Mouse (Mus musculus) activated CD4-positive, CD25-positive, alpha-beta regulatory T cell, adult 4 months (primary cell): ENCODE measurements around the gene Bud31. TPM values are rescaled to one million over a fixed set of nuclear protein-coding genes. Genes with fewer than 3 reads are reported as not detected.
"Not testable (repeated sequence)": the region's sequence is repeated elsewhere in the genome, so short reads cannot be mapped to it uniquely, and the experiment has no call there.

Experiments used
- ATAC-seq: one replicate; pipeline ENCODE4 v1.8.0; 2017
- polyA plus RNA-seq, 2 experiments: library from polyadenylated mRNA; unstranded; fragments of 100-300 nt; shearing (Covaris generic); gene quantifications; one replicate each; pipeline ENCODE4 v1.2.1; 2017

Bud31 gene
- polyA plus RNA-seq = 100 to 1,000 TPM; 107 to 118 TPM

DNA sequence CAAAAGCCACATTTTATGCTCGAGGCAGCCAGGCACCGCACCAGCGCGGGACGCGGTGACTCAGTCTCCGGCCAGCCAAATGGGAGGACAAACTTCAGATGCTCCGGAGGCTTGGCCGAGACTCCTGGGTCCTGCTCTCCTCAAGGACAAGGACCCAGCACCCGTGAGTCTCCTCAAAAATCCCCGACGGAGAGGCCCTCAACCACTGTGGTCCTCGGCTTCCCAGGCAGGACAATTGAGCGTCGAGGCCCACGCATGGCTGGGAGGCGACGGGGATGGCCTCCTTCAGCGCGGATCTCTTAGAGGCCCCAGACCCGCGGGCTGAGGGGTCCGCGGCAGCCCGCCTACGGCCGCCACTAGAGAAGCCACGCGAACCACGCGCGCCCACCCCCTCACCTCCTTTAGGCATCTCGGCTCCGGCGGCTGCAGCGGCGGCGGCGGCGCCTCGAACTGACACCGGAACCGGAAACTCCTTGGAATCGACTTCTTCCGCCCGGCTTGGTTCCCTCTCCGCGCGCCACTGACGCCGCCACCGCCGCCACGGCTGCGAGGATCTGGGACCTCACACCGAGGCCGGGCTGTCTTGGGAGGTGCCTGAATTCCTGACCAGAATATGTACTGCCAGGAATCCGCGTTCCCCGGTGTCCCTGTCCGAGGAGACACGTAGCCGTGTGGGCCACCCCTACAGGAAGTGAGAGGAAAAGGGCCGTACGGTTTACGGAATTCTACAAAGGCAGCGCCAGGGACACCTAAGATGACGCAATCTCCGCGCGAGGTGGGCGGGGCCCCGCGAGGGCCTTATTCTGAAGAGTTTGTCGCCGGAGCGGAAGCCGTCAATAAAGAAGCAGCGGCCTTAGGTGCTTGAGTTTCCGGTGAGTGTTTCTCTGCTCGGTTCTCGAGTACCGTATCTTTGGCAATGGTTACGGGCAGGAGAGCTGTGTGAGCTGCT lies at the start of gene Bud31, which contains the start of gene Pdap1:
TSS of gene Bud31 (plus strand) at position 792 of the 949 bp plus-strand sequence.
TSS of gene Pdap1 (minus strand) at position 668 of the 949 bp plus-strand sequence.
- ATAC-seq = peak; percentile 85

GRCm38 (mm10) chr5:145096195-145096594 lies 44.0 kb upstream of the Bud31 start:
- ATAC-seq = no peak

DNA sequence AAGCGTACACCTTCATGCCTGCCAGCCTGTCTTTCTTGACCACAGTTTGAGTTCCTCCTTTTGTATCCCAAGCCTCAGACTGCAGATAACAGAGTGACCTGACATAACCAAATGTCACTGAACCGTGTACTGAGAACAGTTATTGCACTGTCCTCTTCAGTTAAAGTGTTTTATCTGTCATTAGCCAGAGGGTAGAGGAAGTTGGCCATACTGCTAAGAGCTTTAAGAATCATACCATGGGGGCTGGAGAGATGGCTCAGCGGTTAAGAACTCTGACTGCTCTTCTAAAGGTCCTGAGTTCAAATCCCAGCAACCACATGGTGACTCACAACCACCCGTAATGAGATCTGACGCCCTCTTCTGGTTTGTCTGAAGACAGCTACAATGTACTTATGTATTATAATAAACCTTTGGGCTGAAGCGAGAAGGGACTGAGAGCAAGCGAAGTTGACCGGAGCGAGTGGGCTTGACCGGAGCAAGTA lies 41.8 kb upstream of the Bud31 start:
- ATAC-seq = no peak

DNA sequence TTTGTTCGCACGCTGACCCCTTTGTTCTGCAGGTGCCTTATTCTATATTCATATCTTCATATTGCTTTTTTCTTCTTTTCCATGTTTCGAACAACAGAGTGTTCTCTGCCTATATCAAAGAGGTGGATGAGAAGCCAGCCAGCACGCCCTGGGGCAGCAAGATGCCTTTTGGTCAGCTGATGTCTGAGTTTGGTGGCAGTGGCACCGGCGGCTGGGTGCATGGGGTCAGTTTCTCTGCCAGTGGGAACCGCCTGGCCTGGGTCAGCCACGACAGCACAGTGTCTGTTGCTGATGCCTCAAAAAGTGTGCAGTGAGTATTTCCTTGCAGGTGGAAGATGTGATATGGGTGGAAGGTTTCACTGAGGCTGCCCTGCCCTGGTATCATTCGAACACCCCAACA lies 39.2 kb upstream of the Bud31 start:
- no peak for ATAC-seq

GRCm38 (mm10) chr5:145101451-145101850 lies 38.7 kb upstream of the Bud31 start:
- not testable (repeated sequence) for ATAC-seq

GRCm38 (mm10) chr5:145102706-145103105 lies 37.5 kb upstream of the Bud31 start:
- no peak for ATAC-seq

- ATAC-seq = no peak
Measured at GRCm38 (mm10) chr5:145104328-145104727, 35.8 kb upstream of the Bud31 start.

DNA sequence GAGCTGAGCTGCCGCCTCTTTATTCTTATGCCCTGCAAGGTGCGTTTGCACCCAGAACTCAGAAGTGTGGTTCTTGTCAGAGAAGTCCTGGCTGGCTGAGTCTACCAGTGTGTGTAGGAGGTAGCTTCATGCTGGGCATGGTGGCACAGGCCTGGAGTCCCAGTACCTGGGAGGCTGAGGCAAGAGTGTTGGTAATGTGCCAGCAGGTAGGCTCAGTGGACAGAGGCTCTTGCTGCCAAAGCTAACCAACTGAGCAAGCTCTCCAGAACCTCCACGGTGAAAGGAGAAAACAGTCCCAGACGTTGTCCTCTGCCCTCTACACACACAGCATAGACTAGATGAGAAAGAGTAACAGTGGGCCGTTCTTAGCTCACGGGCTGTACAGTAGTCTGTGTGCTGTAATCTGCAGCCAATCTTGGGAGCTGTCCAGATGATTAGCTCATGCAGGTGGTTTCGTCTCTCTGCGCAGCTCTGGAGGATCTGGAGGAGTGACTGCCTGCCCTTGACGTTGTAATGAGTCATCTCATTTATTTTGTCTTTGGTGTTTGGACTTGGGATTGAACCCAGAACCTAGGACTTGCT lies 34.4 kb upstream of the Bud31 start:
- ATAC-seq = no peak

GRCm38 (mm10) chr5:145110401-145110800 lies 29.8 kb upstream of the Bud31 start:
- ATAC-seq = no peak

- no peak for ATAC-seq
Measured at GRCm38 (mm10) chr5:145112566-145112965, 27.6 kb upstream of the Bud31 start.

GRCm38 (mm10) chr5:145113416-145113815 lies 26.7 kb upstream of the Bud31 start:
- ATAC-seq = no peak

GRCm38 (mm10) chr5:145114071-145114605 lies 26.0 kb upstream of the Bud31 start, which contains the start of gene Arpc1b:
Gene Arpc1b, plus strand, starts transcription at chr5:145114215.
- ATAC-seq = peak; percentile 10

- ATAC-seq = peak; percentile 50
Measured at GRCm38 (mm10) chr5:145114606-145115473, 25.3 kb upstream of the Bud31 start.

DNA sequence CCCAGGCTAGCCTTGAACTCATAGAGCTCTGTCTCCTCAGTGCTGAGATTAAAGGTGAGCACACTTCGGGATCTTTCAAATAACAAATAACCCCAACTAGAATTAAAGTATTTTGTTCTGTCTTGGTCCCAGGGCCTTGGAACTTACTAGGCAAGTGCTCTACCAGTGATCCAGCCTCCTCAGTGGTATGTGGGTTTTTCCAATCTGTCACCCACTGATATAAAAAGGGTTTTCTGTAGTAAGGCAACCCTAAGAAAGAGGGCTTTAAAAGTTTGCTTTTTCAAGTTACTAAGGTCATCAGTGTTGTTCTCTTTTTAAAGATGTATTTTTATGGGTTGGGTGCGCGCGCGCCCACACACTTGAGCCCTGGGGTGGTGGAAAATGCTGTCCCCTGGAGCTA lies 24.4 kb upstream of the Bud31 start:
- ATAC-seq = no peak

- peak; percentile 79 for ATAC-seq
Measured at GRCm38 (mm10) chr5:145116316-145116715, 23.8 kb upstream of the Bud31 start.

DNA sequence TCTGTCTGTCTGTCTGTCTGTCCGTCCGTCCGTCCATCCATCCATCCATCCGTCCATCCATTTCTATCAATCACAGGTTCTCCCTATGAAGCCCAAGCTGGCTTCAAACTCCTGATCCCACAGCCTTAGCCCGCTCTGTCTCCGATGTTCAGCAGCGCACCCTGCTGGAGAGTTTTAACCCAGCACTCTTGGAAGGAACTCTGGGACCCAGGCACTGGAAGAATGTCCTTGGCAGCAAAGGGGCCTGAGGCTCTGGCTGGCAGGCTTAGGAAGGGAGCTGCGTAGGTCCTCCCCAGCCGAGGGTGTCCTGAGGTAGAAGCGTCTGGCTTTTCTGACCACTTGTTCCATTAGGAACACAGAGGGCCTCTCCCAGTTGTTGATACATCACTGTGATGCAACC lies 23.2 kb upstream of the Bud31 start:
- ATAC-seq = no peak

DNA sequence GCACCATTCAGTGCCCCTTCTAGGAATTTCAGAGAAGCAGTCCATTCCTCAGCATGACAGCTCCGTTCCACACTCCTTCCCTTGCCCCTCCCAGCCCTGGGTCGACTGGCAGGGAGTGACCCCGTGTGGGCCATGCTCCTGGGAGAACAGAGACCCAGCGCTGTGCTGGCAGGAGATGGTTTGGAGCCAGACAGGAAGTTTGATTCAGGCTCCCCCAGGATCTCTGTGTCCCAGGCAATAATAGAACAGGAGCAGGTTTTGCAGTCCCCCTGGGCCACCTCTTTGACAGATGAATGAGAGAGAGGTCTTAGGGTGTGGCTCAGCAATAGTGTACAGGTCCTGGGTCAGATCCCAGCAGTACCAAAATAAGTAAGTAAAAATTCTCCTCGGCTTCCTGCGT lies 22.2 kb upstream of the Bud31 start:
- ATAC-seq = no peak

GRCm38 (mm10) chr5:145118461-145118860 lies 21.7 kb upstream of the Bud31 start:
- no peak for ATAC-seq

- ATAC-seq = no peak
Measured at GRCm38 (mm10) chr5:145119385-145119784, 20.8 kb upstream of the Bud31 start.

GRCm38 (mm10) chr5:145120921-145121320 lies 19.2 kb upstream of the Bud31 start:
- no peak for ATAC-seq

- no peak for ATAC-seq
Measured at GRCm38 (mm10) chr5:145123396-145123795, 16.8 kb upstream of the Bud31 start.

GRCm38 (mm10) chr5:145126580-145126979 lies 13.6 kb upstream of the Bud31 start:
- no peak for ATAC-seq
